Mouse (Mus musculus): ENCODE data around the gene Stag3. TPM values are rescaled to one million over a fixed set of nuclear protein-coding genes. Genes with fewer than 3 reads are reported as not detected.

Gene Stag3
- polyA plus RNA-seq, 1 experiment, result 0.01 TPM

DNA sequence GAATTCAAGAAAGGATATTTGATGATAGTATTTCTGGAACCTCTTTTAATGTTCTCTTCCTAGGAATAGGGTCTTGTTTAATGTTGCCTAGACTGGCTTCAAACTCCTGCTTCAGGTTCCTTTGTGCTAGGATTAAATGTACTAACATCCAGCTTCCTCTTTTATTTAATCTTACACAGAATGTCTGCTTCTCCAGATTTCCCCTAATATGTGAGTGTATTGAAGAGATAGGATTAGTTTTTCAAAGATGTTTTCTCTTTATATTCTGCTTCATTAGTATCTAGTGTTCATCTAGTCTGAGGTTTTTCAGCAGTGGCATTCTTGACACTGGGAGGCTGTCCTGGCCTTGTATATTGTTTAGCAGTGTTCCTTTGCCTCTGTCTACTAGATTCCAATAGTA, 14.1 kb downstream of the Stag3 start:
- H3K36me3 ChIP-seq (ENCODE audit: control insufficient read depth, insufficient read depth), result no peaks in the 10 kb centered on the region
- no peak overlapping the region for H3ac ChIP-seq (ENCODE audit: control insufficient read depth, insufficient read length)
- TF ChIP-seq TCF12 (IDR thresholded peaks at IDR 0.05; ENCODE audit: insufficient read depth, poor library complexity, severe bottlenecking) (no peak), CEBPB (IDR thresholded peaks at IDR 0.05; ENCODE audit: insufficient read depth, poor library complexity, severe bottlenecking) (no peak), SRF (IDR thresholded peaks at IDR 0.05; ENCODE audit: control insufficient read depth, insufficient read length, low read depth) (no peak), MYOG (IDR thresholded peaks at IDR 0.05; ENCODE audit: control insufficient read depth in 1 of 3, insufficient read depth in 1 of 3, insufficient read length in 2 of 3, low read depth in 2 of 3) (no peak), REST (IDR thresholded peaks at IDR 0.05; ENCODE audit: insufficient read depth, insufficient read length) (no peak), TCF3 (IDR thresholded peaks at IDR 0.05; ENCODE audit: insufficient read length, low read depth) (no peak), POLR2AphosphoS2 (IDR thresholded peaks at IDR 0.05; ENCODE audit: insufficient read length, low read depth) (no peak), POLR2A (IDR thresholded peaks at IDR 0.05; ENCODE audit: insufficient read length, low read depth) (no peak), E2F4 (IDR thresholded peaks at IDR 0.05; ENCODE audit: insufficient read depth) (no peak), MAX (IDR thresholded peaks at IDR 0.05; ENCODE audit: low read depth) (no peak)
- no peaks in the 10 kb centered on the region for H3K79me2 ChIP-seq (ENCODE audit: control insufficient read depth, insufficient read depth)
- H3K27me3 ChIP-seq (ENCODE audit: control insufficient read depth, insufficient read depth, insufficient read length), result peaks cover under 1% of the 10 kb centered on the region
- H3K4me3 ChIP-seq, result no peak overlapping the region
- no peak overlapping the region for H3K4me2 ChIP-seq (ENCODE audit: low read depth)

DNA sequence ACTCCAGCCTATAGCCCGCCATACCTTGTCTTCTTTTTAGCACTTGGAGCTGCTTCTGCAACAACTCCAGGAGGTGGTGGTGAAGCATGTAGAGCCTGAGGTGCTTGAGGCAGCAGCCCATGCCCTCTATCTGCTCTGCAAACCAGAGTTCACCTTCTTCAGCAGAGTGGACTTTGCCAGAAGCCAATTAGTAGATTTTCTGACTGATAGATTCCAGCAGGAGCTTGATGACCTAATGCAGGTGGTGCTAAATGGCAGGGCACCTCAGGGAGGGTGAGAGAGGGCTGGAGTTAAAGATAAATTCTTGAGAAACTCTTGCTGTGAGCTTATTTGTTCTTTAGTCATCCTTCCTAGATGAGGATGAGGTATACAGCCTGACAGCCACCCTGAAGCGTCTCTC, 19.6 kb downstream of the Stag3 start:
- no peak overlapping the region for H3K4me2 ChIP-seq (ENCODE audit: low read depth)
- TF ChIP-seq TCF12 (IDR thresholded peaks at IDR 0.05; ENCODE audit: insufficient read depth, poor library complexity, severe bottlenecking) (no peak), MYOG (IDR thresholded peaks at IDR 0.05; ENCODE audit: control insufficient read depth in 1 of 3, insufficient read depth in 1 of 3, insufficient read length in 2 of 3, low read depth in 2 of 3) (no peak), POLR2A (IDR thresholded peaks at IDR 0.05; ENCODE audit: insufficient read length, low read depth) (no peak), E2F4 (IDR thresholded peaks at IDR 0.05; ENCODE audit: insufficient read depth) (no peak), CEBPB (IDR thresholded peaks at IDR 0.05; ENCODE audit: insufficient read depth, poor library complexity, severe bottlenecking) (no peak), MAX (IDR thresholded peaks at IDR 0.05; ENCODE audit: low read depth) (no peak), POLR2AphosphoS2 (IDR thresholded peaks at IDR 0.05; ENCODE audit: insufficient read length, low read depth) (no peak), TCF3 (IDR thresholded peaks at IDR 0.05; ENCODE audit: insufficient read length, low read depth) (no peak), MYOD1 (IDR thresholded peaks at IDR 0.05; ENCODE audit: control insufficient read depth in 1 of 3, insufficient read length in 2 of 3, low read depth in 2 of 3) (no peak), USF1 (IDR thresholded peaks at IDR 0.05; ENCODE audit: low read depth) (no peak), REST (IDR thresholded peaks at IDR 0.05; ENCODE audit: insufficient read depth, insufficient read length) (no peak), SRF (IDR thresholded peaks at IDR 0.05; ENCODE audit: control insufficient read depth, insufficient read length, low read depth) (no peak)
- H3K4me3 ChIP-seq, result no peak overlapping the region
- H3ac ChIP-seq (ENCODE audit: control insufficient read depth, insufficient read length), result no peak overlapping the region
- H3K36me3 ChIP-seq (ENCODE audit: control insufficient read depth, insufficient read depth), result no peaks in the 10 kb centered on the region
- H3K79me2 ChIP-seq (ENCODE audit: control insufficient read depth, insufficient read depth), result no peaks in the 10 kb centered on the region
- H3K27me3 ChIP-seq (ENCODE audit: control insufficient read depth, insufficient read depth, insufficient read length), result peaks cover 17% of the 10 kb centered on the region

DNA sequence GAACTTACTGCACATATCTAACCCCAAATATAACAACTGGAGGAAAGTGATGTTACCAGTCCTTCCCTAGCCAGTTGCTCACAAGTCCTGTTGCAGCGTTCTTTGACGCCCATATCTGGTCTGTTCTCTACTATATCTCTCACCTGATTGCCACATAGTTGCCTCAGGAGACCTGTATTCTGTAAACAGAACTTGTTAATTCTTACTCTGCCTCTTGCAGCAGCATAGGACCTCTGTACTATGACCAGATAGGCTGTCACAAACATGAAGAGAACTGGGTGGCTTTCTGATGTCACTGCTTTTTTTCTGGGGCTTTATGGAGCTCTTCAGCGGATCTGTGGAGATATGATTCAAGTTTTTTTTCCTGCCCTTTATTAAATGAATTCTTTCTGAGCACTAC, 32.8 kb downstream of the Stag3 start:
- TF ChIP-seq MAX (IDR thresholded peaks at IDR 0.05; ENCODE audit: low read depth), result no peak
- no peak for TF ChIP-seq USF1 (IDR thresholded peaks at IDR 0.05; ENCODE audit: low read depth)
- TF ChIP-seq TCF3 (IDR thresholded peaks at IDR 0.05; ENCODE audit: insufficient read length, low read depth), result no peak
- TF ChIP-seq POLR2A (IDR thresholded peaks at IDR 0.05; ENCODE audit: insufficient read length, low read depth), result no peak
- TF ChIP-seq CEBPB (IDR thresholded peaks at IDR 0.05; ENCODE audit: insufficient read depth, poor library complexity, severe bottlenecking), result no peak
- no peak for TF ChIP-seq POLR2AphosphoS2 (IDR thresholded peaks at IDR 0.05; ENCODE audit: insufficient read length, low read depth)
- no peak for TF ChIP-seq TCF12 (IDR thresholded peaks at IDR 0.05; ENCODE audit: insufficient read depth, poor library complexity, severe bottlenecking)
- TF ChIP-seq MYOG (IDR thresholded peaks at IDR 0.05; ENCODE audit: control insufficient read depth in 1 of 3, insufficient read depth in 1 of 3, insufficient read length in 2 of 3, low read depth in 2 of 3), result no peak
- no peak for TF ChIP-seq REST (IDR thresholded peaks at IDR 0.05; ENCODE audit: insufficient read depth, insufficient read length)
- no peak for TF ChIP-seq SRF (IDR thresholded peaks at IDR 0.05; ENCODE audit: control insufficient read depth, insufficient read length, low read depth)
- Histone ChIP-seq H3ac (ENCODE audit: control insufficient read depth, insufficient read length) (no peak overlapping the region), H3K4me3 (no peak overlapping the region), H3K27me3 (ENCODE audit: control insufficient read depth, insufficient read depth, insufficient read length) (no peaks in the 10 kb centered on the region), H3K4me2 (ENCODE audit: low read depth) (no peak overlapping the region), H3K79me2 (ENCODE audit: control insufficient read depth, insufficient read depth) (no peaks in the 10 kb centered on the region), H3K36me3 (ENCODE audit: control insufficient read depth, insufficient read depth) (no peaks in the 10 kb centered on the region)

DNA sequence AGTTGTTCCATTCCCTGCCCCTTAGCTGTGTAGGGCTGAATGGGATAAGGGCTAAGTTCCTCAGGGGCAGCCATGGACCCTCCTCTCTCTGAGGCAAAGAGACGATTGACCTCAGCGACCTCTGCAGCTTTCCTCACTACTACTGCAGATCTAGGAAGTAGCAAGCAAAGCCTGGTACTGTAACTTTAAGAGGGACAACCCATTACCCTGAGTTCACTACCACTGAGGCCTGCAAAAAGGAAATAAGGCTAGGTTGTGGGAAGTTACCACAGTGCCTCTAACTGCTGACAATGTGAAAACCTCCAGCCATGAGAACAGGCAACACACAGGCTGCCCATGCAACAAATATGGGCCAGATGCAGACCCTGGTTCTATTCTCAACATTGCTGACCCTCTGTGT, 61.6 kb downstream of the Stag3 start, which contains the start of gene Pvrig:
Pvrig (plus strand) TSS at position 301 of the 400 bp plus-strand sequence.
- H3K4me2 ChIP-seq (ENCODE audit: low read depth), result no peak within 1 kb of the TSS
- no peaks in the 10 kb centered on the region for H3K36me3 ChIP-seq (ENCODE audit: control insufficient read depth, insufficient read depth)
- H3K27me3 ChIP-seq (ENCODE audit: control insufficient read depth, insufficient read depth, insufficient read length), result no peaks in the 10 kb centered on the region
- TF ChIP-seq MAX (IDR thresholded peaks at IDR 0.05; ENCODE audit: low read depth), result no peak
- no peak for TF ChIP-seq USF1 (IDR thresholded peaks at IDR 0.05; ENCODE audit: low read depth)
- TF ChIP-seq POLR2A (IDR thresholded peaks at IDR 0.05; ENCODE audit: insufficient read length, low read depth), result no peak
- TF ChIP-seq POLR2AphosphoS2 (IDR thresholded peaks at IDR 0.05; ENCODE audit: insufficient read length, low read depth), result no peak
- TF ChIP-seq REST (IDR thresholded peaks at IDR 0.05; ENCODE audit: insufficient read depth, insufficient read length), result no peak
- no peak for TF ChIP-seq TCF3 (IDR thresholded peaks at IDR 0.05; ENCODE audit: insufficient read length, low read depth)
- no peak for TF ChIP-seq CEBPB (IDR thresholded peaks at IDR 0.05; ENCODE audit: insufficient read depth, poor library complexity, severe bottlenecking)
- TF ChIP-seq MYOD1 (IDR thresholded peaks at IDR 0.05; ENCODE audit: control insufficient read depth in 1 of 3, insufficient read length in 2 of 3, low read depth in 2 of 3), result no peak
- TF ChIP-seq MYOG (IDR thresholded peaks at IDR 0.05; ENCODE audit: control insufficient read depth in 1 of 3, insufficient read depth in 1 of 3, insufficient read length in 2 of 3, low read depth in 2 of 3), result no peak
- no peak for TF ChIP-seq E2F4 (IDR thresholded peaks at IDR 0.05; ENCODE audit: insufficient read depth)
- TF ChIP-seq TCF12 (IDR thresholded peaks at IDR 0.05; ENCODE audit: insufficient read depth, poor library complexity, severe bottlenecking), result no peak
- no peak for TF ChIP-seq SRF (IDR thresholded peaks at IDR 0.05; ENCODE audit: control insufficient read depth, insufficient read length, low read depth)
- H3ac ChIP-seq (ENCODE audit: control insufficient read depth, insufficient read length), result no peak within 1 kb of the TSS
- H3K4me3 ChIP-seq, result no peak within 1 kb of the TSS
- H3K79me2 ChIP-seq (ENCODE audit: control insufficient read depth, insufficient read depth), result no peaks in the 10 kb centered on the region

All from myocyte (in vitro differentiated cells).